Mouse (Mus musculus) gastrocnemius, postnatal 25 days (tissue): ENCODE measurements around the gene Sf1. TPM values are rescaled to one million over a fixed set of nuclear protein-coding genes. Genes with fewer than 3 reads are reported as not detected.

ENCODE experiments used
- DNase-seq: peaks from one replicate; pipeline ENCODE4 v3.0.0; 2022
- microRNA-seq, 2 experiments: library from miRNA; unstranded; fragments of <30 nt; microRNA quantifications; one replicate each; pipeline ENCODE4 v1.2.0; 2021; ENCODE audit warnings: borderline replicate concordance in 2 of 2
- total RNA-seq, 2 experiments: library from RNA; stranded (reverse); gene quantifications; 1 replicate in 1 of 2; 2 replicates in 1 of 2; pipeline ENCODE4 v1.2.3; 2021

Sf1 gene
- total RNA-seq, 2 experiments from 2014 or later: 65.5 to 75.2 TPM

- DNase-seq: no peak
Measured at GRCm38 (mm10) chr19:6419805-6420310, 56.4 kb downstream of the Sf1 start.

GRCm38 (mm10) chr19:6420481-6421210 lies 57.2 kb downstream of the Sf1 start:
- DNase-seq: no peak

- no peak for DNase-seq
Measured at GRCm38 (mm10) chr19:6421211-6421590, 57.7 kb downstream of the Sf1 start.

GRCm38 (mm10) chr19:6422014-6422413 lies 58.5 kb downstream of the Sf1 start:
- no peak for DNase-seq

- no peak for DNase-seq
Measured at GRCm38 (mm10) chr19:6423241-6423640, 59.8 kb downstream of the Sf1 start.

- DNase-seq: no peak
Measured at GRCm38 (mm10) chr19:6424137-6424881, 60.8 kb downstream of the Sf1 start.

GRCm38 (mm10) chr19:6425595-6425994 lies 62.1 kb downstream of the Sf1 start:
- DNase-seq: no peak

- no peak for DNase-seq
Measured at GRCm38 (mm10) chr19:6426703-6427500, 63.4 kb downstream of the Sf1 start.

Small RNA genes lying within 50 kb of the gene (microRNA-seq; reads per million reads assigned to microRNA genes)
- gene Mir6989: 0 reads per million in 2 experiments

Other genes starting within 250 kb of the Sf1 start
- gene Sac3d1, start 245.0 kb upstream of the Sf1 start, total RNA-seq: 10 to 100 TPM in 1 of 2 experiments, 1 to 10 TPM in 1; 8.8 to 10.3 TPM
- 10 to 100 TPM in 1 of 2 experiments, 1 to 10 TPM in 1; 8.7 to 12.4 TPM for gene Snx15, start 235.4 kb upstream of the Sf1 start, total RNA-seq
- under 1 TPM; 0.19 to 0.72 TPM for gene Batf2, start 222.7 kb upstream of the Sf1 start, total RNA-seq
- gene Arl2, start 222.1 kb upstream of the Sf1 start, total RNA-seq: 10 to 100 TPM; 53.8 to 59.2 TPM
- gene Majin, start 179.3 kb upstream of the Sf1 start, total RNA-seq: not detected
- not detected for gene Gpha2, start 137.3 kb upstream of the Sf1 start, total RNA-seq
- 10 to 100 TPM; 28.8 to 32.5 TPM for gene Ppp2r5b, start 127.8 kb upstream of the Sf1 start, total RNA-seq
- 10 to 100 TPM; 15.3 to 16.7 TPM for gene Atg2a, start 122.0 kb upstream of the Sf1 start, total RNA-seq
- gene Ehd1, start 87.0 kb upstream of the Sf1 start, total RNA-seq: 10 to 100 TPM; 33.1 to 34.3 TPM
- gene Cdc42bpg, start 57.2 kb upstream of the Sf1 start, total RNA-seq: 1 to 10 TPM; 4.0 to 5.1 TPM
- 1 to 10 TPM; 5.0 to 7.0 TPM for gene Men1, start 28.7 kb upstream of the Sf1 start, total RNA-seq
- 10 to 100 TPM in 1 of 2 experiments, 1 to 10 TPM in 1; 9.2 to 14.6 TPM for gene Map4k2, start 22.6 kb upstream of the Sf1 start, total RNA-seq
- gene Pygm, start 20.7 kb downstream of the Sf1 start, total RNA-seq: 1,000 to 10,000 TPM; 5,552 to 6,904 TPM
- 10 to 100 TPM; 16.2 to 16.4 TPM for gene Rasgrp2, start 35.6 kb downstream of the Sf1 start, total RNA-seq
- gene Nrxn2, start 55.0 kb downstream of the Sf1 start, total RNA-seq: 1 to 10 TPM in 1 of 2 experiments, under 1 TPM in 1; 0.91 to 1.4 TPM
- not detected for gene Slc22a12, start 179.3 kb downstream of the Sf1 start, total RNA-seq